Mouse (Mus musculus): ENCODE results near the gene Zfp60. TPM values are rescaled to one million over a fixed set of nuclear protein-coding genes. Genes with fewer than 3 reads are reported as not detected.
"Not testable (repeated sequence)": the region's sequence is repeated elsewhere in the genome, so short reads cannot be mapped to it uniquely, and the experiment has no call there.

The Zfp60 gene
- polyA plus RNA-seq, 1 experiment, result 4.5 TPM

GRCm38 (mm10) chr7:27735457-27735856 is 4.3 kb downstream of the Zfp60 start:
- no peak for TF ChIP-seq CTCF (IDR thresholded peaks at IDR 0.05; ENCODE audit: control insufficient read depth, insufficient read depth, low read length)
- no peak for TF ChIP-seq POLR2A (IDR thresholded peaks at IDR 0.05; ENCODE audit: borderline replicate concordance, control insufficient read depth, low read depth, low read length)
- 85% methylated on average over 5 of the region's 5 CpGs for WGBS
- Histone ChIP-seq H3K27ac (ENCODE audit: control insufficient read depth, insufficient read depth, low read depth, low read length, poor library complexity) (no peak overlapping the region), H3K4me3 (replicated peaks; ENCODE audit: control insufficient read depth, low read depth, low read length) (no peak overlapping the region), H3K4me1 (ENCODE audit: control insufficient read depth, insufficient read depth, low read length) (no peaks in the 10 kb centered on the region)

- TF ChIP-seq POLR2A (IDR thresholded peaks at IDR 0.05; ENCODE audit: borderline replicate concordance, control insufficient read depth, low read depth, low read length) (no peak), CTCF (IDR thresholded peaks at IDR 0.05; ENCODE audit: control insufficient read depth, insufficient read depth, low read length) (no peak)
- H3K27ac ChIP-seq (ENCODE audit: control insufficient read depth, insufficient read depth, low read depth, low read length, poor library complexity), result no peak overlapping the region
- H3K4me3 ChIP-seq (replicated peaks; ENCODE audit: control insufficient read depth, low read depth, low read length), result no peak overlapping the region
- 51% methylated on average over 5 of the region's 5 CpGs for WGBS
- no peaks in the 10 kb centered on the region for H3K4me1 ChIP-seq (ENCODE audit: control insufficient read depth, insufficient read depth, low read length)
These were observed 25.3 kb downstream of the Zfp60 start for GRCm38 (mm10) chr7:27756351-27757047.

GRCm38 (mm10) chr7:27757048-27757375 is 25.8 kb downstream of the Zfp60 start:
- WGBS, result 71% methylated on average over 3 of the region's 3 CpGs
- H3K27ac ChIP-seq (ENCODE audit: control insufficient read depth, insufficient read depth, low read depth, low read length, poor library complexity), result no peak overlapping the region
- H3K4me3 ChIP-seq (replicated peaks; ENCODE audit: control insufficient read depth, low read depth, low read length), result no peak overlapping the region
- no peaks in the 10 kb centered on the region for H3K4me1 ChIP-seq (ENCODE audit: control insufficient read depth, insufficient read depth, low read length)
- no peak for TF ChIP-seq CTCF (IDR thresholded peaks at IDR 0.05; ENCODE audit: control insufficient read depth, insufficient read depth, low read length)
- no peak for TF ChIP-seq POLR2A (IDR thresholded peaks at IDR 0.05; ENCODE audit: borderline replicate concordance, control insufficient read depth, low read depth, low read length)

GRCm38 (mm10) chr7:27765176-27765886 is 34.1 kb downstream of the Zfp60 start:
- WGBS, result 10% methylated on average over 17 of the region's 17 CpGs
- TF ChIP-seq POLR2A (IDR thresholded peaks at IDR 0.05; ENCODE audit: borderline replicate concordance, control insufficient read depth, low read depth, low read length) (no peak), CTCF (IDR thresholded peaks at IDR 0.05; ENCODE audit: control insufficient read depth, insufficient read depth, low read length) (no peak)
- Histone ChIP-seq H3K4me3 (replicated peaks; ENCODE audit: control insufficient read depth, low read depth, low read length) (no peak overlapping the region), H3K27ac (ENCODE audit: control insufficient read depth, insufficient read depth, low read depth, low read length, poor library complexity) (no peak overlapping the region), H3K4me1 (ENCODE audit: control insufficient read depth, insufficient read depth, low read length) (no peaks in the 10 kb centered on the region)

- 83% methylated on average over 5 of the region's 5 CpGs for WGBS
- no peak for TF ChIP-seq CTCF (IDR thresholded peaks at IDR 0.05; ENCODE audit: control insufficient read depth, insufficient read depth, low read length)
- TF ChIP-seq POLR2A (IDR thresholded peaks at IDR 0.05; ENCODE audit: borderline replicate concordance, control insufficient read depth, low read depth, low read length), result no peak
- Histone ChIP-seq H3K4me3 (replicated peaks; ENCODE audit: control insufficient read depth, low read depth, low read length) (no peak overlapping the region), H3K4me1 (ENCODE audit: control insufficient read depth, insufficient read depth, low read length) (no peaks in the 10 kb centered on the region), H3K27ac (ENCODE audit: control insufficient read depth, insufficient read depth, low read depth, low read length, poor library complexity) (no peak overlapping the region)
These were observed 58.1 kb downstream of the Zfp60 start for GRCm38 (mm10) chr7:27789306-27789705.

- H3K27ac ChIP-seq (ENCODE audit: control insufficient read depth, insufficient read depth, low read depth, low read length, poor library complexity); H3K4me3 ChIP-seq (replicated peaks; ENCODE audit: control insufficient read depth, low read depth, low read length); H3K4me1 ChIP-seq (ENCODE audit: control insufficient read depth, insufficient read depth, low read length): not testable (repeated sequence)
- 39% methylated on average over 3 of the region's 3 CpGs for WGBS
These were observed 62.7 kb downstream of the Zfp60 start for GRCm38 (mm10) chr7:27793865-27794264.

- Histone ChIP-seq H3K4me3 (replicated peaks; ENCODE audit: control insufficient read depth, low read depth, low read length) (no peak overlapping the region), H3K4me1 (ENCODE audit: control insufficient read depth, insufficient read depth, low read length) (no peaks in the 10 kb centered on the region), H3K27ac (ENCODE audit: control insufficient read depth, insufficient read depth, low read depth, low read length, poor library complexity) (no peak overlapping the region)
- TF ChIP-seq POLR2A (IDR thresholded peaks at IDR 0.05; ENCODE audit: borderline replicate concordance, control insufficient read depth, low read depth, low read length) (no peak), CTCF (IDR thresholded peaks at IDR 0.05; ENCODE audit: control insufficient read depth, insufficient read depth, low read length) (no peak)
These were observed 63.4 kb downstream of the Zfp60 start for GRCm38 (mm10) chr7:27794566-27794965.

- H3K27ac ChIP-seq (ENCODE audit: control insufficient read depth, insufficient read depth, low read depth, low read length, poor library complexity), result no peak overlapping the region
- TF ChIP-seq POLR2A (IDR thresholded peaks at IDR 0.05; ENCODE audit: borderline replicate concordance, control insufficient read depth, low read depth, low read length), result no peak
- TF ChIP-seq CTCF (IDR thresholded peaks at IDR 0.05; ENCODE audit: control insufficient read depth, insufficient read depth, low read length), result no peak
- H3K4me3 ChIP-seq (replicated peaks; ENCODE audit: control insufficient read depth, low read depth, low read length), result no peak overlapping the region
- 52% methylated on average over 8 of the region's 8 CpGs for WGBS
- no peaks in the 10 kb centered on the region for H3K4me1 ChIP-seq (ENCODE audit: control insufficient read depth, insufficient read depth, low read length)
These were observed 67.0 kb downstream of the Zfp60 start for GRCm38 (mm10) chr7:27797906-27798811.
